Mouse (Mus musculus) heart, embryonic 14.5 days (tissue): ENCODE data around the gene Slfn8. TPM values are rescaled to one million over a fixed set of nuclear protein-coding genes. Genes with fewer than 3 reads are reported as not detected.
"Not testable (repeated sequence)": the region's sequence is repeated elsewhere in the genome, so short reads cannot be mapped to it uniquely, and the experiment has no call there.

Experiments used
- ATAC-seq: fragments of 200-750 bp; cut with Nextera tagmentation; 2 replicates; pipeline ENCODE4 v1.8.0; 2017; ENCODE audit warnings: low read depth, moderate TSS enrichment; ENCODE audit not compliant: insufficient number of reproducible peaks, insufficient read depth, low FRiP score
- H3K27ac ChIP-seq, 2 experiments: fragments of 200-500 bp in 1 of 2; fragments of 300-500 bp in 1 of 2; sonication (generic) in 1 of 2; replicated peaks in 1 of 2; 2 replicates each; pipeline ENCODE4 v1.5.1; 2012 to 2014; ENCODE audit warnings: low read depth in 2 of 2, low read length in 2 of 2, control low read depth in 1 of 2, mild to moderate bottlenecking in 1 of 2, mixed read lengths in 1 of 2; ENCODE audit not compliant: control insufficient read depth in 1 of 2, insufficient read depth in 1 of 2
- H3K27me3 ChIP-seq: fragments of 300-500 bp; sonication (generic); 2 replicates; pipeline ENCODE4 v1.6.1; 2014; ENCODE audit warnings: mild to moderate bottlenecking, low read length, control low read depth; ENCODE audit not compliant: control insufficient read depth, insufficient read depth
- H3K36me3 ChIP-seq: fragments of 300-500 bp; sonication (generic); 2 replicates; pipeline ENCODE4 v1.6.1; 2014; ENCODE audit warnings: mild to moderate bottlenecking, control low read depth, low read length, mixed read lengths; ENCODE audit not compliant: control insufficient read depth, insufficient read depth
- H3K4me1 ChIP-seq, 2 experiments: fragments of 200-500 bp in 1 of 2; fragments of 300-500 bp in 1 of 2; sonication (generic) in 1 of 2; 2 replicates each; pipeline ENCODE4 v1.6.1; 2012 to 2014; ENCODE audit warnings: low read length in 2 of 2, control low read depth in 1 of 2, mixed read lengths in 1 of 2; ENCODE audit not compliant: control insufficient read depth in 2 of 2, insufficient read depth in 2 of 2
- H3K4me2 ChIP-seq: fragments of 300-500 bp; sonication (generic); 2 replicates; pipeline ENCODE4 v1.6.1; 2014; ENCODE audit warnings: mild to moderate bottlenecking, low read length
- H3K4me3 ChIP-seq, 2 experiments: fragments of 200-500 bp in 1 of 2; fragments of 300-500 bp in 1 of 2; sonication (generic) in 1 of 2; 2 replicates each; pipeline ENCODE4 v1.5.1; 2012 to 2014; ENCODE audit warnings: low read length in 2 of 2, mild to moderate bottlenecking in 2 of 2, control low read depth in 1 of 2, low read depth in 1 of 2, moderate library complexity in 1 of 2; ENCODE audit not compliant: control insufficient read depth in 1 of 2, insufficient read depth in 1 of 2
- H3K9ac ChIP-seq: fragments of 300-500 bp; sonication (generic); 2 replicates; pipeline ENCODE4 v1.6.1; 2014; ENCODE audit warnings: mild to moderate bottlenecking, low read length
- H3K9me3 ChIP-seq: fragments of 300-500 bp; sonication (generic); 2 replicates; pipeline ENCODE4 v1.6.1; 2016; ENCODE audit warnings: low read length, control low read depth; ENCODE audit not compliant: control insufficient read depth
- WGBS: fragments of 180-500 bp; shearing (Covaris S2); extraction: QIAGEN DNeasy Blood & Tissue Kit; methylation state at CpG from one replicate; pipeline ENCODE4 v1.1.7; 2014; 5-methylcytosine and 5-hydroxymethylcytosine counted together
- polyA plus RNA-seq: library from polyadenylated mRNA; unstranded; fragments of >200 nt; fragmentation: Nextera tagmentation; extraction: Ambion mirVana; gene quantifications from 2 replicates; pipeline ENCODE4 v1.2.1, GENCODE M21; 2014

The Slfn8 gene
- polyA plus RNA-seq, 1 experiment from 2014 or later, result 0.58 TPM

GRCm38 (mm10) chr11:83039796-83040195 lies 19.2 kb upstream of the Slfn8 start:
- 11% methylated on average over 19 of the region's 19 CpGs for WGBS
- H3K9ac ChIP-seq, result no peak overlapping the region
- H3K4me3 ChIP-seq, result peak overlapping the region; percentile 12 to 21; a peak in 2 of 4 replicates
- H3K4me2 ChIP-seq, result peak overlapping the region; percentile 62
- no peak overlapping the region for H3K27ac ChIP-seq
- no peaks in the 10 kb centered on the region for H3K4me1 ChIP-seq
- H3K27me3 ChIP-seq, result no peaks in the 10 kb centered on the region
- H3K36me3 ChIP-seq, result no peaks in the 10 kb centered on the region
- no peak for ATAC-seq
- no peaks in the 10 kb centered on the region for H3K9me3 ChIP-seq

DNA sequence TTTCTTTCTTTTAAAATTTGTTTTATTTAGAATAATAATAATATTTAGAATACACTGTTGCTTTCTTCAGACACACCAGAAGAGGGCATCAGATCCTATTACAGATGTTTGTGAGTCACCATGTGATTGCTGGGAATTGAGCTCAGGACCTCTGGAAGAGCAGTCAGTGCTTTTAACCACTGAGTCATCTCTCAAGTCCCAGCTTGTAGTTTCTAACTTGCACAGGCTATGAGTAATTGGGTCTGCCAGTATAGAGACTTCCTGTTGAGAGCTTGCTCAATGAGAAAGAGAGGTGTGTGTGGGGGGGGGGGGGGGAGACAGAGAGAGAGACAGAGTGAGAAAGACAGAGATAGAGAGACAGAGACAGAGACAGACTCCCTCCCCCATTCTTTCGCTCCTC lies 18.5 kb upstream of the Slfn8 start:
- WGBS, result 60% methylated on average over 1 of the region's 1 CpGs
- Histone ChIP-seq H3K27ac (no peak overlapping the region), H3K4me2 (peak overlapping the region; percentile 62; the same call in 1 of the 2 replicates), H3K27me3 (no peaks in the 10 kb centered on the region), H3K9ac (no peak overlapping the region), H3K9me3 (no peaks in the 10 kb centered on the region), H3K36me3 (no peaks in the 10 kb centered on the region), H3K4me1 (no peaks in the 10 kb centered on the region), H3K4me3 (no peak overlapping the region)
- ATAC-seq, result no peak

DNA sequence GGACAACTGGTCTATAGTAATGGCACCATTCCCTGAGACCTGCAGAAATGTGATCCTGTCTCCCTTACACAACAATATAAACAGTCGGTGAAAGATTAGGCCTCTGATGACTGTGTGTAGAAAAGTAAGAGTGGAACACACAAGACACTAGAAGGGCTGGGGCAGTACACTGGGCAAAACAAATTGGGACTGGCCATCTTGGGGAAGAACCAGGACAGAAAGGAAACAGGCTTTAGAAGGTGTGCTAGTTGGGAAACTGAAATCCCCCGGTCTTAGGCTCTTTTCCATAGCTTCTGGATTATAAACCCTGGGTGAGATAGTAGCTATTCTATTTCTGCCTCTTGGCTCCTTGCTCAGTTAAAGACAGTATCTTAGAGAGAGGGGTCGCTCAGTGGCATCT lies 18.1 kb upstream of the Slfn8 start:
- not testable (repeated sequence) for H3K9me3 ChIP-seq, ATAC-seq, H3K4me2 ChIP-seq, H3K4me1 ChIP-seq, H3K4me3 ChIP-seq, H3K27ac ChIP-seq, H3K9ac ChIP-seq, H3K36me3 ChIP-seq, H3K27me3 ChIP-seq
- 73% methylated on average over 3 of the region's 3 CpGs for WGBS

DNA sequence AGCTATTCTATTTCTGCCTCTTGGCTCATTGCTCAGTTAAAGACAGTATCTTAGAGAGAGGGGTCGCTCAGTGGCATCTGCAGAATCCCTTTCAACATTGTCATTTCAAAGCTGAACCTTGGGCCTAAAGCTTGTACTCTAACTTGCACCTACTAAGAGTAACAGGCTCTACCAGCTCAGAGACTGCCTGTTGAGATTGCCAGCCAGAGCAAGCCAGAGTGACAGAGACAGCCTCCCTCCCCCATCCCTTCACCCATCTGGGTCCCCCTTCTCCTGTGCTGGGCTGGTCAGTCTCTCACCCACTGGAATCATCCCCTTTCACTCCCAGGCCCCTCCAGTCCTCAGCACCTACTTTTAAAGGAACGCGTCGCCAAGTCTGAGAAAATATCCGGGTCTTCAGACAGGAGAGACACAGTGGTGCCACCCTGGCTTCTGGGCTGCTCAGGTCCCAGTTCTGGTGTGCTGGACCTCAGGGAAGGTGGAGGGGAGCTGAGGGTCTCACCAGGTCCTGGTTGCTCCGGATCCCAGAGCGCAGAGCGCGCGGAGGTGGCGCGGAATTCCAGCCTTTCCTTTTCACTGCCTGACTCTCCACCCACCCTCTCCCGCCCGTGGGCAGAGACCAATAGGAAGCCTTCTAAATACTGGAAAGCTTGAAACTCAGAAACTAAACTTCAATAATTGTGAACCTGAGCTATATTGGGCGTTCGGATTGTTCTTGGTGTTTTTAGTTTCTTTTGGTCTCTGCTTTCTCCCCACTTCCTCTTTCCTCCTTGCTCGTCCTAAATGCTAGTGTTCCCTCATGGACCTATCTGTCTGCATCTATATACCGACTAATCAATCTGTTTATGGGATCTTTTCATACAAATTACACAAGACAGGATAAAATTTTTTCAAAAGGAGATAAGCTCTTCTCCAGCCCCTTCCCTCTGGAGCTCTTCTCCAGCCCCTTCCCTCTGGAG lies 770 bp downstream of the Slfn8 start:
- WGBS, result 60% methylated on average over 18 of the region's 18 CpGs
- not testable (repeated sequence) for H3K9me3 ChIP-seq, H3K4me1 ChIP-seq, H3K4me2 ChIP-seq, H3K9ac ChIP-seq, H3K27me3 ChIP-seq, H3K36me3 ChIP-seq, ATAC-seq, H3K4me3 ChIP-seq
- H3K27ac ChIP-seq, result 0 out of 4 replicates have a peak overlapping the region, but pooled peaks of 1 of the 2 experiments have one; percentile 9

- H3K9me3 ChIP-seq, result no peaks in the 10 kb centered on the region
- no peaks in the 10 kb centered on the region for H3K4me1 ChIP-seq
- no peak overlapping the region for H3K4me3 ChIP-seq
- H3K27ac ChIP-seq, result no peak overlapping the region
- H3K36me3 ChIP-seq, result no peaks in the 10 kb centered on the region
- no peak overlapping the region for H3K9ac ChIP-seq
- ATAC-seq, result no peak
- no peaks in the 10 kb centered on the region for H3K27me3 ChIP-seq
- no peak overlapping the region for H3K4me2 ChIP-seq
These were observed 4.5 kb downstream of the Slfn8 start for GRCm38 (mm10) chr11:83016093-83016492.

- H3K9ac ChIP-seq, result no peak overlapping the region
- ATAC-seq, result no peak
- H3K4me2 ChIP-seq, result no peak overlapping the region
- H3K4me1 ChIP-seq, result no peaks in the 10 kb centered on the region
- H3K27me3 ChIP-seq, result no peaks in the 10 kb centered on the region
- H3K36me3 ChIP-seq, result no peaks in the 10 kb centered on the region
- WGBS, result 75% methylated on average over 1 of the region's 1 CpGs
- no peak overlapping the region for H3K27ac ChIP-seq
- H3K4me3 ChIP-seq, result no peak overlapping the region
- H3K9me3 ChIP-seq, result no peaks in the 10 kb centered on the region
These were observed 7.3 kb downstream of the Slfn8 start for GRCm38 (mm10) chr11:83013356-83013755.

DNA sequence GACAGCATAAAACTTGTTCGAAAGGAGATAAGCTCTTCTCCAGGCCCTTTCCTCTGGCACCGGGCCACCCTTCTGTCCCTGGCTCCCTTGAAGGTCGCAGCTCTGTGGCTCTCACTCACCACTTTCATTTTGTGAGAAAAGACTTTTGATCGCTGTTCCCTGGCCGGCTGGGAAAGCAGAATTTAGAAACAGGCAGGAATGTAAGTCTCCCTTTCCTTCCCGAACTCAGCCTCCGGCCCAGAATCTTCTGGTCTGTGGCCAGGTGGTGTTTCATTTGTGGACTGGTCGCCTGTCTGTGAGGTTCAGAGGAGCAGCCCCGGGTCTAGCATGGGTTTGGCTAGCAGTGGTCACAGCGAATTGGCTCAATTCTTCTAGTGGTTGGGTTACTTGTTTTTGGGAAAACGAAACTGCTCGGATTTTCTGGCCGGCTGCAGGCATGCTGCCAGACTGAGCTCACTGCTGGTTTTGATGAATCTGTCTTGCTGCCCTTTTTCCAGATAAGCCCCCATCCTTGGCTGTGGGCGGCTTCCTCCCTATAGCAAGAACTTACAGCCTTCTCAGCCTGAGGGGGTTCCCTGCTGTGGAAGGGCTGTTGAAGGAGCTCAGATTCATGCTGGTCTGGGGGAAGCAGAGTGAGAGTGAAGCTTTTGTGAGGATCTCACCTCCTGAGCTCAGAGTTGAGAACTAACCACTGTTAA lies 29.0 kb downstream of the Slfn8 start, which contains the start of gene Slfn9:
Gene Slfn9 (minus strand): TSS at position 362 of the 698 bp plus-strand sequence.
- peaks cover 13% of the 10 kb centered on the region for H3K36me3 ChIP-seq
- peak within 1 kb of the TSS; percentile 87 to 96 for H3K27ac ChIP-seq
- WGBS, result 1% methylated on average over 14 of the region's 14 CpGs
- peaks cover 5 to 19% of the 10 kb centered on the region in 2 experiments; a peak in 3 of 4 replicates for H3K4me1 ChIP-seq
- H3K4me2 ChIP-seq, result peak within 1 kb of the TSS; percentile 90
- peak; percentile 39; the same call in 1 of the 2 replicates for ATAC-seq
- H3K4me3 ChIP-seq, result peak within 1 kb of the TSS; percentile 57 to 82
- peak within 1 kb of the TSS; percentile 79 for H3K9ac ChIP-seq
- H3K27me3 ChIP-seq, result no peaks in the 10 kb centered on the region
- no peaks in the 10 kb centered on the region for H3K9me3 ChIP-seq
